Mouse (Mus musculus): Measurements from ENCODE around the gene Nbas. TPM values are rescaled to one million over a fixed set of nuclear protein-coding genes. Genes with fewer than 3 reads are reported as not detected.

Nbas gene
- polyA plus RNA-seq, 1 experiment, result 10.5 TPM

- Histone ChIP-seq H3K9me3 (replicated peaks; ENCODE audit: control insufficient read depth, insufficient read depth, low read length, poor library complexity, severe bottlenecking) (no peaks in the 10 kb centered on the region), H3K27ac (ENCODE audit: insufficient read depth, low read length) (no peak overlapping the region), H3K27me3 (ENCODE audit: control insufficient read depth, insufficient read depth, low read length, poor library complexity, severe bottlenecking) (no peaks in the 10 kb centered on the region), H3K4me3 (ENCODE audit: low read depth, low read length) (no peak overlapping the region), H3K36me3 (ENCODE audit: control insufficient read depth, insufficient read depth, low read length, poor library complexity, severe bottlenecking) (no peaks in the 10 kb centered on the region), H3K9ac (ENCODE audit: low read depth, poor library complexity, severe bottlenecking) (no peak overlapping the region), H3K4me1 (ENCODE audit: control insufficient read depth, insufficient read depth, low read length) (no peaks in the 10 kb centered on the region)
- no peak for TF ChIP-seq CTCF (IDR thresholded peaks at IDR 0.05; ENCODE audit: low read depth, low read length)
- no peak for TF ChIP-seq POLR2A (IDR thresholded peaks at IDR 0.05; ENCODE audit: insufficient read depth, low read length)
- no peak for TF ChIP-seq EP300 (IDR thresholded peaks at IDR 0.05; ENCODE audit: insufficient read depth, low read depth, low read length)
These were observed 217.3 kb downstream of the Nbas start for GRCm38 (mm10) chr12:13486278-13486677.

- Histone ChIP-seq H3K27ac (ENCODE audit: insufficient read depth, low read length) (no peak overlapping the region), H3K4me3 (ENCODE audit: low read depth, low read length) (no peak overlapping the region), H3K36me3 (ENCODE audit: control insufficient read depth, insufficient read depth, low read length, poor library complexity, severe bottlenecking) (no peaks in the 10 kb centered on the region), H3K27me3 (ENCODE audit: control insufficient read depth, insufficient read depth, low read length, poor library complexity, severe bottlenecking) (no peaks in the 10 kb centered on the region), H3K9me3 (replicated peaks; ENCODE audit: control insufficient read depth, insufficient read depth, low read length, poor library complexity, severe bottlenecking) (no peaks in the 10 kb centered on the region), H3K9ac (ENCODE audit: low read depth, poor library complexity, severe bottlenecking) (no peak overlapping the region), H3K4me1 (ENCODE audit: control insufficient read depth, insufficient read depth, low read length) (no peaks in the 10 kb centered on the region)
- TF ChIP-seq CTCF (IDR thresholded peaks at IDR 0.05; ENCODE audit: low read depth, low read length) (no peak), POLR2A (IDR thresholded peaks at IDR 0.05; ENCODE audit: insufficient read depth, low read length) (no peak), EP300 (IDR thresholded peaks at IDR 0.05; ENCODE audit: insufficient read depth, low read depth, low read length) (no peak)
These were observed 228.3 kb downstream of the Nbas start for GRCm38 (mm10) chr12:13497211-13497610.

- Histone ChIP-seq H3K4me3 (ENCODE audit: low read depth, low read length) (no peak overlapping the region), H3K27me3 (ENCODE audit: control insufficient read depth, insufficient read depth, low read length, poor library complexity, severe bottlenecking) (no peaks in the 10 kb centered on the region), H3K36me3 (ENCODE audit: control insufficient read depth, insufficient read depth, low read length, poor library complexity, severe bottlenecking) (no peaks in the 10 kb centered on the region), H3K27ac (ENCODE audit: insufficient read depth, low read length) (no peak overlapping the region), H3K4me1 (ENCODE audit: control insufficient read depth, insufficient read depth, low read length) (no peaks in the 10 kb centered on the region), H3K9me3 (replicated peaks; ENCODE audit: control insufficient read depth, insufficient read depth, low read length, poor library complexity, severe bottlenecking) (no peaks in the 10 kb centered on the region), H3K9ac (ENCODE audit: low read depth, poor library complexity, severe bottlenecking) (no peak overlapping the region)
- TF ChIP-seq EP300 (IDR thresholded peaks at IDR 0.05; ENCODE audit: insufficient read depth, low read depth, low read length), result no peak
- TF ChIP-seq CTCF (IDR thresholded peaks at IDR 0.05; ENCODE audit: low read depth, low read length), result no peak
- TF ChIP-seq POLR2A (IDR thresholded peaks at IDR 0.05; ENCODE audit: insufficient read depth, low read length), result no peak
These were observed 230.4 kb downstream of the Nbas start for GRCm38 (mm10) chr12:13499237-13499889.

GRCm38 (mm10) chr12:13500191-13500590 is 231.3 kb downstream of the Nbas start:
- TF ChIP-seq POLR2A (IDR thresholded peaks at IDR 0.05; ENCODE audit: insufficient read depth, low read length) (no peak), EP300 (IDR thresholded peaks at IDR 0.05; ENCODE audit: insufficient read depth, low read depth, low read length) (no peak), CTCF (IDR thresholded peaks at IDR 0.05; ENCODE audit: low read depth, low read length) (no peak)
- Histone ChIP-seq H3K9ac (ENCODE audit: low read depth, poor library complexity, severe bottlenecking) (no peak overlapping the region), H3K27me3 (ENCODE audit: control insufficient read depth, insufficient read depth, low read length, poor library complexity, severe bottlenecking) (no peaks in the 10 kb centered on the region)

GRCm38 (mm10) chr12:13504771-13505444 is 236.0 kb downstream of the Nbas start:
- Histone ChIP-seq H3K9me3 (replicated peaks; ENCODE audit: control insufficient read depth, insufficient read depth, low read length, poor library complexity, severe bottlenecking) (no peaks in the 10 kb centered on the region), H3K4me3 (ENCODE audit: low read depth, low read length) (no peak overlapping the region), H3K36me3 (ENCODE audit: control insufficient read depth, insufficient read depth, low read length, poor library complexity, severe bottlenecking) (no peaks in the 10 kb centered on the region), H3K27ac (ENCODE audit: insufficient read depth, low read length) (no peak overlapping the region), H3K4me1 (ENCODE audit: control insufficient read depth, insufficient read depth, low read length) (no peaks in the 10 kb centered on the region), H3K27me3 (ENCODE audit: control insufficient read depth, insufficient read depth, low read length, poor library complexity, severe bottlenecking) (no peaks in the 10 kb centered on the region), H3K9ac (ENCODE audit: low read depth, poor library complexity, severe bottlenecking) (no peak overlapping the region)
- TF ChIP-seq EP300 (IDR thresholded peaks at IDR 0.05; ENCODE audit: insufficient read depth, low read depth, low read length) (no peak), CTCF (IDR thresholded peaks at IDR 0.05; ENCODE audit: low read depth, low read length) (no peak), POLR2A (IDR thresholded peaks at IDR 0.05; ENCODE audit: insufficient read depth, low read length) (no peak)

More at GRCm38 (mm10) chr12:13500191-13500590, 231.3 kb downstream of the Nbas start:
- H3K4me3 ChIP-seq (ENCODE audit: low read depth, low read length), result no peak overlapping the region
- no peaks in the 10 kb centered on the region for H3K9me3 ChIP-seq (replicated peaks; ENCODE audit: control insufficient read depth, insufficient read depth, low read length, poor library complexity, severe bottlenecking)
- H3K36me3 ChIP-seq (ENCODE audit: control insufficient read depth, insufficient read depth, low read length, poor library complexity, severe bottlenecking), result no peaks in the 10 kb centered on the region
- no peak overlapping the region for H3K27ac ChIP-seq (ENCODE audit: insufficient read depth, low read length)
- no peaks in the 10 kb centered on the region for H3K4me1 ChIP-seq (ENCODE audit: control insufficient read depth, insufficient read depth, low read length)

- no peak overlapping the region for H3K27ac ChIP-seq (ENCODE audit: insufficient read depth, low read length)
- no peak overlapping the region for H3K4me3 ChIP-seq (ENCODE audit: low read depth, low read length)
- no peak overlapping the region for H3K9ac ChIP-seq (ENCODE audit: low read depth, poor library complexity, severe bottlenecking)
- H3K9me3 ChIP-seq (replicated peaks; ENCODE audit: control insufficient read depth, insufficient read depth, low read length, poor library complexity, severe bottlenecking), result no peaks in the 10 kb centered on the region
- no peaks in the 10 kb centered on the region for H3K4me1 ChIP-seq (ENCODE audit: control insufficient read depth, insufficient read depth, low read length)
- no peaks in the 10 kb centered on the region for H3K36me3 ChIP-seq (ENCODE audit: control insufficient read depth, insufficient read depth, low read length, poor library complexity, severe bottlenecking)
- TF ChIP-seq EP300 (IDR thresholded peaks at IDR 0.05; ENCODE audit: insufficient read depth, low read depth, low read length) (no peak), POLR2A (IDR thresholded peaks at IDR 0.05; ENCODE audit: insufficient read depth, low read length) (no peak), CTCF (IDR thresholded peaks at IDR 0.05; ENCODE audit: low read depth, low read length) (no peak)
- H3K27me3 ChIP-seq (ENCODE audit: control insufficient read depth, insufficient read depth, low read length, poor library complexity, severe bottlenecking), result no peaks in the 10 kb centered on the region
These were observed 249.1 kb downstream of the Nbas start for GRCm38 (mm10) chr12:13518082-13518481.
